Mouse (Mus musculus) embryonic stem cell, embryonic (primary cell): ENCODE data around the gene Crip2.

Source experiments
- CTCF ChIA-PET, 4 experiments: fragments of 300-600 bp in 2 of 4; fragments of 350-600 bp in 2 of 4; sonication (Branson Sonifier 250); formaldehyde crosslinking; loops; one replicate each; lab custom pipeline; 2022; ENCODE audit warnings: inconsistent platforms in 2 of 4; lab: Charles Lee
- POLR2A ChIA-PET, 4 experiments: fragments of 300-600 bp in 2 of 4; fragments of 350-600 bp in 2 of 4; sonication (Branson Sonifier 250); formaldehyde crosslinking; loops; one replicate each; lab custom pipeline; 2022; ENCODE audit warnings: antibody characterized with exemption in 4 of 4, inconsistent platforms in 1 of 4; lab: Charles Lee

The Crip2 gene

DNA sequence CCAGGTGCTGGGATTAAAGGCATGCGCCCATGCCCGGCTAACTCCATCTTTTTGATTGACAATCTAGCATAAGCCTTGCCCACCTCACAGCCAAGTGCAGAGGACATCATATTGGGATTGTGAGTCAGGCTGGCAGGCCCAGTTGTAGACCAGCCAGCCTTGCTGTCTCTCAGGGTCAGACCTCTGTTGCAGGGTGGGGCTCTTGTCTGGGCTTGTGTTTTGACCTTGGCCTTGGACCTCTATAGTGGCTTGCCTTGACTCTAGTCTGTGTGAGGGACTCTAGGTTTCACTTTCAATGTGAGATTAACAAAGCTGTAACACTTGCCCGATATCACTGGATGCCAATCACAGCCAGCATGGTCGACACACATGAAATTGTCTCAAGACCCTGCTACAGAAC is 25.9 kb upstream of the Crip2 start:
- POLR2A ChIA-PET: interaction anchor here in 3 of 4 experiments (0.6 to 3.2 kb wide), 22 partner anchors 9 to 318 kb away, joined by 3 to 13 read pairs (median 6); partner anchors contain the start of genes Crip2 (in 3 of the 3), Tex22 (in 3 of the 3), Brf1 (in 1 of the 3) and Crip1 (in 1 of the 3)
- CTCF ChIA-PET: interaction anchor here in 3 of 4 experiments (0.6 to 4.2 kb wide), 13 partner anchors 10 to 496 kb away, joined by 3 to 27 read pairs (median 5); partner anchors contain the start of gene Tex22 (in 3 of the 3)

- CTCF ChIA-PET: interaction anchor here (0.6 to 4.2 kb wide), 21 partner anchors 9 to 497 kb away, joined by 3 to 27 read pairs (median 3); partner anchors contain the start of genes Tex22 (in 2 of the 4) and Crip2 (in 1 of the 4)
- POLR2A ChIA-PET: interaction anchor here in 3 of 4 experiments (0.7 to 3.2 kb wide), 24 partner anchors 9 to 471 kb away, joined by 3 to 13 read pairs (median 6); partner anchors contain the start of genes Crip2 (in 3 of the 3), Tex22 (in 3 of the 3), Brf1 (in 1 of the 3) and Crip1 (in 1 of the 3)
Measured at GRCm38 (mm10) chr12:113114856-113115538, 25.0 kb upstream of the Crip2 start.

DNA sequence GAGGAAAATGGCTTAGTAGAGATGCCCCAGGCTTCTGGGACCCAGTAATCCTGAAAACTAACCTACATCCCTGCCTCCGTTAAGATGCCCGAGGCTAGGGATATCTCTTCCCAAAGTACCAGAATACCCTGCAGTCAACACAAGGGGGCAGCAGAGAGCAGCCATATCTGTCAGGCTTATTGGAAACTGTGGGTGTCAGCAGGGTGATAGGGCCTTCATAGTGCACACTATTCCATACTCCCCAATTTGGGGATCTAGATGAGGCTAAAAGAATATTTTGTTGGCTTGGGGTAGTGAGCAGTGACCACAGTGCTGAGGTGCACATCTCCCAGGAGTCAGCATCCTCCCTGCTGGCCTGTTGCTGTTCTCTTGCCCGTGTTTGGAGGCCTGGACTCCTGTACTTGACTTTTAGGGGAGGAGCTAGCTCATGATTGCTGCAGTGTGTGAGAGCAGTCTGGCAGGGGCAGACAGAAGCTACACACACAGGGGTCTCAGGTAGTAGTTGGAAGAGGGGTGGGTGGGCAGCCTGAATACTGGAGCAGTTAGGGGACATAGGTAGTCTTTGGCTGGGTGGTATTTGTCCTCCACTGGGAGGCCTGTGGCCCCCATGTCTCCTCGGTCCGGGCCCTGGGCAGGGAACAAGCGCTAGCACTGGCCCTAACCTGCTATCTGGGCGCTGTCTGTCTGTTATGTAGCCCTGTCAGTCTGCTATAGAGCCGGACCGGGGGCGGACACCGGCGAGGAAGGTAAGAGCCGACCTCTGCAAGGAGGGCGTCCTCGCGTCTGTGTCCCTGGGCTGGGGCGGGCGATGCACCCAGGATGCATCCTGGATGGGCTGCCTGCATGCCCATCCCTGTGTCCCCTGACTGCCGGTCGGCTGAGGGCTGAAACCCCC is 20.3 kb upstream of the Crip2 start:
- CTCF ChIA-PET: interaction anchor here in 2 of 4 experiments (1.1 to 1.5 kb wide), 5 partner anchors 9 to 45 kb away, joined by 3 to 5 read pairs (median 4); partner anchors contain the start of genes Crip1 (in 1 of the 2) and Tex22 (in 1 of the 2)

DNA sequence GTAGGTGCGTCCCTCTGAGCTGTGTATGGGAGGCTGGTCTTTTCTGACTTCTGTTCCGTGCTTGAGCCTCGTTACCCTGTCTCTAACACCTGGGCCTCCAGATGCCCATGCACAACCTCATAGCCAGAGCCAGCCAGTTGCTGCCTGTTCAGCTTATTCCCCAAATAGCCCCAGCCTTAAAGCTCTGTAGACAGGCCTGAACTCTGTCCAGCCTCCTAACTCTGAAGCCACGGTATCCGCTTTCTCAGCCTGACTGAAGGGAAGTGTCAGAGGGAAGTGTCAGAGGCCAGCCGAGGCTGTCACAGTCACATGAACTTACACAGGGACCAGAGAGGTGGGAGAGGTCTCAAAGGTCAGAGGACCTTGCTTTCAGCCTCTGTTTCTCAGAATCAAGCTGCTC is 15.3 kb upstream of the Crip2 start:
- ChIA-PET CTCF (interaction anchor here in 3 of 4 experiments (0.7 to 2.6 kb wide), 11 partner anchors 9 to 73 kb away, joined by 3 to 9 read pairs (median 3); partner anchors contain the start of genes Crip2 (in 3 of the 3) and Tex22 (in 1 of the 3)), POLR2A (interaction anchor here in 3 of 4 experiments (0.7 to 2.7 kb wide), 9 partner anchors 9 to 364 kb away, joined by 3 to 13 read pairs (median 4); partner anchors contain the start of genes Crip2 (in 1 of the 3) and Pld4 (in 1 of the 3))

More for the DNA sequence above, 20.3 kb upstream of the Crip2 start:
- POLR2A ChIA-PET: interaction anchor here in 1 of 4 experiments (0.7 to 1.3 kb wide), 4 partner anchors 12 to 47 kb away, joined by 3 to 4 read pairs (median 3); partner anchors contain the start of gene Crip2

DNA sequence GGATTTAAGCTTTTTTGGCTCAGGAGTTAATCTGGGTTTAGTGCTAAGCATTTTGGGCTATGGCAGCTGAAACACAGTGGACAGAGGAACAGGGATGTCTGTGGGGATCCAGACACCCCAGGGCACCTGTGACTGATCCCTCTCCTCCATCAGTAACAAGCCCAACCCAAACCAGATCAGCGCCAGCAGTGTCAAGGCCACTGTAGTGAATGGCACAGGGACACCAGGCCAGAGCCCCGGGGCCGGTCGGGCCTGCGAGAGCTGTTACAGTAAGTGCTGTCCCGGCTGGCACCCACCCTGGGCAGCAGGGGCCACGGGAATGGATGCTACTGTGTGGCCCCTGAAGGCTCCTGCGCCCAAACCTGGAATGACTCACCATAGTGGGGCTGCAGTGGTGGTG is 9.3 kb upstream of the Crip2 start:
- ChIA-PET CTCF (interaction anchor here in 2 of 4 experiments (0.6 to 1.4 kb wide), 2 partner anchors 15 to 566 kb away, joined by 3 read pairs; partner anchors contain the start of gene Crip1 (in 1 of the 2)), POLR2A (interaction anchor here in 2 of 4 experiments (1.6 to 2.8 kb wide), 2 partner anchors 9 to 10 kb away, joined by 6 to 9 read pairs; partner anchors contain the start of gene Crip2 (in 2 of the 2))

DNA sequence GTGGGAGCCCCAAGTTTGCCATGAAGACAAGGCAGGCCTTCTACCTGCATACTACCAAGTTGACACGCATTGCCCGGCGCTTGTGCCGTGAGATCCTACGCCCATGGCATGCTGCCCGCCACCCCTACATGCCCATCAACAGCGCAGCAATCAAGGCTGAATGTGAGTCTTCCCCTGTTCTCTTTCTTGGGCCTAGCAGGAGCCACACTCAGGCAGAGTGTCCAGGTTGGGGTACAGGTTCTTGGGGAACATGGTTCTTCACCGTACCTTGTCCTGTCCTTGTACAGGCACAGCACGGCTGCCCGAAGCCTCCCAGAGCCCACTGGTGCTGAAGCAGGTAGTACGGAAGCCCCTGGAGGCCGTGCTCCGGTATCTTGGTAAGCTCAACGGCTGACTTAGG is 8.4 kb upstream of the Crip2 start:
- ChIA-PET POLR2A (interaction anchor here in 1 of 4 experiments (0.9 to 3.5 kb wide), 2 partner anchors 12 to 58 kb away, joined by 3 to 10 read pairs; partner anchors contain the start of gene Tex22), CTCF (no interaction called here)

DNA sequence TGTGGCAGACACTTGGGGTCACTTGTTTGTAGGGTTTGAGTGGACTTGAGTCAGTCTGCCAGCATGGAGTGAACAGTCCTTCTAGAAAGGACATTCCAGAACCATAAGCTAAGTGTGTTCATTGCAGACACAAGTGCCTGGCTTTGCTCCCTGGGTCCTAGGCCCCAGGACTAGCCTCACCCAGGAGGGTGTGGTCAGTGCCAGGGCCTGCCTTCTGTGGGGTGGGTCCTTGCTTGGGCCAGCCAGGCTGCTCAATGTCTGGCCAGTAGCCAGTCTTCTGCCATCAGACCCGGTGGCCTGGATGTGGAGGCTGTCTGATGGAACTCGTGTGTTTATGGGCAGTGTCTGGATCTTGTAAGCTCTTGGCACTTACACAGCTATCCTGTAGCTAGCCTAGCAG is 7.5 kb upstream of the Crip2 start:
- ChIA-PET POLR2A (interaction anchor here in 2 of 4 experiments (0.6 to 3.5 kb wide), 4 partner anchors 8 to 59 kb away, joined by 3 to 10 read pairs (median 3); partner anchors contain the start of gene Tex22 (in 1 of the 2)), CTCF (interaction anchor here in 3 of 4 experiments (0.5 to 1.2 kb wide), 5 partner anchors 12 to 938 kb away, joined by 3 to 5 read pairs (median 3); partner anchors contain the start of gene Crip1 (in 2 of the 3))

DNA sequence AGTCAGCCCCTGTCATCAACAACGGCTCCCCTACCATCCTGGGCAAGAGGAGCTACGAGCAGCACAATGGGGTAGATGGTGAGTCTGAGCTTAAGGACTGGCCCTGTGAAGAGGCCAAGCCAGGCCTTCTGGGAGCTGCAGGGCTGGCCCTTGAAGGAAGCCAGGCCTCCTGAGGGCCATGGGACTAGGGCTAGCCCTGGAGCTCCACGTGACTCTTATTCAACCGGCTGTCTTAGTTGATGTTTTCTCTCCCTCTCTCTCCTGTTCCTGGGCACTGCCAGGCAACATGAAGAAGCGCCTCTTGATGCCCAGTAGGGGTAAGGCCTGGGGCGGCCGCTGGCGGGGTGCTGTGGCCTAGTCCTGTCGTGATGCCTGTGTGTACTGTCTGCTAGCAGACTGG is 6.8 kb upstream of the Crip2 start:
- POLR2A ChIA-PET: interaction anchor here in 2 of 4 experiments (0.6 to 3.5 kb wide), 3 partner anchors 8 to 205 kb away, joined by 3 to 10 read pairs (median 3); partner anchors contain the start of gene Tex22 (in 1 of the 2)
- CTCF ChIA-PET: interaction anchor here in 3 of 4 experiments (0.6 to 1.2 kb wide), 5 partner anchors 12 to 939 kb away, joined by 3 to 6 read pairs (median 3); partner anchors contain the start of gene Crip1 (in 2 of the 3)

DNA sequence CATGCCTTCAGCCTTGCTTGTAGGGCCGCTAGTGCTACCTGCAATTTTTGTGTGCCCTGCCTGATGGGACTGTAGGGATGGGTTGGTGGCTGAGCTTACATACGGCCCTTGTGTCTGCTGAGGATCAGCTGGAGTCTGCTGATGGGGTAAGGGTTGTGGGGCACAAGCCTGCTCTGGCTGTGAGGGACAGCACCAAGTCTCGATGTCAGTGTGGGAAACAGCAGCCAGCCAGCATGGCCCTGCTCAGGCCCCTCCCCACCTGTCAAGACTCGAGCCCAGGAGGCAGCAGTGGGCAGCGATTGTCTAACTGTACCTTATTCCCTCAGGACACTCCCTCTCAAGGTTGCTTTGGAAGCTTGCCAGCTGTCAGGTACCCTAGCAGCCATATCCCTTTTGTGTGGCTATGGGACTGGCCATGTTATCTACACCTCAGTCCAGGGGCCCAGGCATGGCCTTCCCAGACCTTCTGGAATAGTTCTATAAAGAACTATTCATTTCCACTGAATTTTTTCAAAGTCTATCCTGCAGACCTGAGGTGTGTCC is 6.1 kb upstream of the Crip2 start:
- ChIA-PET CTCF (interaction anchor here in 1 of 4 experiments (1.0 to 1.2 kb wide), 2 partner anchors 11 to 13 kb away, joined by 3 to 4 read pairs; partner anchors contain the start of gene Crip1), POLR2A (interaction anchor here in 3 of 4 experiments (0.7 to 3.5 kb wide), 4 partner anchors 9 to 60 kb away, joined by 3 to 10 read pairs (median 5); partner anchors contain the start of gene Tex22 (in 1 of the 3))

DNA sequence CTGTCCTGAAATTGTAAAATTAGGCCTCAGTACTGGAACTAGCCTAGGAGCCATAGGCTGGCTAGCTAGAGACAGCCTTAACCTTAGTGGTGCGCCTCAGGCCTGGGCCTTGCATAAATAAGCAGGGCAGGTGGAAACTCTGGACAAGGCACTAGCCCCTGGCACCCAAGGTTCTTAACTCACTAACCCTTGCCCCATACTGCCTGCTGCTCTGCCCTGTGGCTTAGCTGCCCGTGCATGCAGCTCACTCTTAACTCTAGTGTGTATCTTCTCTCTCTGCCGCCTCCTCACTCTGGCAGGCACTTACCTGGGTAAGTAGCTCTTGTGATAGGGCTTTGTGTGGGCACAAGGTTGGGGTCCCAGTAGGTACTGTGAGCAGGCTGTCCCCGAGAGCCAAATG is 5.5 kb upstream of the Crip2 start:
- POLR2A ChIA-PET: interaction anchor here (0.7 to 3.5 kb wide), 4 partner anchors 19 to 463 kb away, joined by 3 to 10 read pairs (median 5); partner anchors contain the start of gene Tex22 (in 1 of the 4)
- CTCF ChIA-PET: interaction anchor here in 1 of 4 experiments (1.5 kb wide), 1 partner anchor 11 kb away, joined by 4 read pairs; the partner anchor contains the start of gene Crip1

GRCm38 (mm10) chr12:113135401-113135800 is 4.6 kb upstream of the Crip2 start:
- POLR2A ChIA-PET: interaction anchor here in 1 of 4 experiments (1.5 to 2.4 kb wide), 2 partner anchors 11 to 20 kb away, joined by 4 to 7 read pairs; no protein-coding TSS in a partner anchor
- CTCF ChIA-PET: interaction anchor here in 1 of 4 experiments (0.6 to 1.5 kb wide), 2 partner anchors 11 to 13 kb away, joined by 3 to 4 read pairs; partner anchors contain the start of gene Crip1

GRCm38 (mm10) chr12:113136492-113137020 is 3.5 kb upstream of the Crip2 start:
- ChIA-PET POLR2A (interaction anchor here in 3 of 4 experiments (0.6 to 2.4 kb wide), 8 partner anchors 9 to 62 kb away, joined by 3 to 8 read pairs (median 4); partner anchors contain the start of genes Tedc1 (in 1 of the 3) and Tex22 (in 1 of the 3)), CTCF (interaction anchor here in 2 of 4 experiments (0.6 to 1.1 kb wide), 4 partner anchors 10 to 289 kb away, joined by 3 to 4 read pairs (median 4); partner anchors contain the start of gene Crip1 (in 1 of the 2))

- ChIA-PET POLR2A (interaction anchor here in 2 of 4 experiments (0.6 to 1.9 kb wide), 7 partner anchors 8 to 63 kb away, joined by 3 to 8 read pairs (median 4); partner anchors contain the start of genes Tedc1 (in 1 of the 2) and Tex22 (in 1 of the 2)), CTCF (interaction anchor here in 2 of 4 experiments (0.6 to 1.4 kb wide), 6 partner anchors 9 to 583 kb away, joined by 3 to 4 read pairs (median 3); partner anchors contain the start of gene Crip1 (in 1 of the 2))
Measured at GRCm38 (mm10) chr12:113137260-113138213, 2.5 kb upstream of the Crip2 start.

- CTCF ChIA-PET: interaction anchor here in 1 of 4 experiments (1.4 kb wide), 1 partner anchor 19 kb away, joined by 3 read pairs; no protein-coding TSS in a partner anchor
- POLR2A ChIA-PET: interaction anchor here in 3 of 4 experiments (0.5 to 2.3 kb wide), 7 partner anchors 9 to 112 kb away, joined by 3 to 11 read pairs (median 6); no protein-coding TSS in a partner anchor
Measured at GRCm38 (mm10) chr12:113138291-113138690, 1.7 kb upstream of the Crip2 start.
